Mouse (Mus musculus) lung, postnatal 4 days (tissue): ENCODE data around the gene Exd2.

Source experiments
- DNase-seq, 2 experiments: peaks; one replicate each; pipeline ENCODE4 v3.0.0; 2021

Exd2 gene

GRCm38 (mm10) chr12:80462942-80463651, at the start of gene Exd2:
Exd2 (plus strand) TSS chr12:80463095.
- DNase-seq, result peak; percentile 92 to 94

GRCm38 (mm10) chr12:80415100-80415499, 47.8 kb upstream of the Exd2 start:
- DNase-seq, result no peak

- no peak for DNase-seq
Measured at GRCm38 (mm10) chr12:80427683-80428082, 35.2 kb upstream of the Exd2 start.

GRCm38 (mm10) chr12:80433266-80433665, 29.6 kb upstream of the Exd2 start:
- no peak for DNase-seq

GRCm38 (mm10) chr12:80434601-80434960, 28.3 kb upstream of the Exd2 start:
- DNase-seq, result no peak

GRCm38 (mm10) chr12:80434961-80435691, 27.8 kb upstream of the Exd2 start:
- DNase-seq, result peak; percentile 83 to 85

- no peak for DNase-seq
Measured at GRCm38 (mm10) chr12:80435887-80436286, 27.0 kb upstream of the Exd2 start.

- peak; percentile 81 to 84 for DNase-seq
Measured at GRCm38 (mm10) chr12:80436336-80436976, 26.4 kb upstream of the Exd2 start, which contains the start of gene Dcaf5. Dcaf5 (minus strand) TSS chr12:80436601.

GRCm38 (mm10) chr12:80437051-80437675, 25.7 kb upstream of the Exd2 start:
- no peak for DNase-seq

GRCm38 (mm10) chr12:80440957-80441356, 21.9 kb upstream of the Exd2 start:
- no peak for DNase-seq

GRCm38 (mm10) chr12:80444525-80445109, 18.3 kb upstream of the Exd2 start:
- DNase-seq, result no peak

- no peak for DNase-seq
Measured at GRCm38 (mm10) chr12:80453506-80453905, 9.4 kb upstream of the Exd2 start.

- no peak for DNase-seq
Measured at GRCm38 (mm10) chr12:80458033-80458432, 4.9 kb upstream of the Exd2 start.

GRCm38 (mm10) chr12:80462292-80462896, 501 bp upstream of the Exd2 start:
- peak in 1 of 2 experiments; percentile 12 for DNase-seq

- DNase-seq, result no peak
Measured at GRCm38 (mm10) chr12:80463666-80464269, 873 bp downstream of the Exd2 start.

- DNase-seq, result no peak
Measured at GRCm38 (mm10) chr12:80470206-80470605, 7.3 kb downstream of the Exd2 start.

- DNase-seq, result no peak
Measured at GRCm38 (mm10) chr12:80471926-80472325, 9.0 kb downstream of the Exd2 start.

- DNase-seq, result no peak
Measured at GRCm38 (mm10) chr12:80473731-80474130, 10.8 kb downstream of the Exd2 start.

- no peak for DNase-seq
Measured at GRCm38 (mm10) chr12:80479986-80480385, 17.1 kb downstream of the Exd2 start.

- DNase-seq, result no peak
Measured at GRCm38 (mm10) chr12:80483397-80483796, 20.5 kb downstream of the Exd2 start.

- DNase-seq, result no peak
Measured at GRCm38 (mm10) chr12:80493311-80493710, 30.4 kb downstream of the Exd2 start.

- DNase-seq, result no peak
Measured at GRCm38 (mm10) chr12:80495691-80496090, 32.8 kb downstream of the Exd2 start.
